Mouse (Mus musculus): ENCODE data around the gene Slc35e4. TPM values are rescaled to one million over a fixed set of nuclear protein-coding genes. Genes with fewer than 3 reads are reported as not detected.
"Not testable (repeated sequence)": the region's sequence is repeated elsewhere in the genome, so short reads cannot be mapped to it uniquely, and the experiment has no call there.

The Slc35e4 gene
- polyA plus RNA-seq, 1 experiment from 2014 or later, result 6.8 TPM

DNA sequence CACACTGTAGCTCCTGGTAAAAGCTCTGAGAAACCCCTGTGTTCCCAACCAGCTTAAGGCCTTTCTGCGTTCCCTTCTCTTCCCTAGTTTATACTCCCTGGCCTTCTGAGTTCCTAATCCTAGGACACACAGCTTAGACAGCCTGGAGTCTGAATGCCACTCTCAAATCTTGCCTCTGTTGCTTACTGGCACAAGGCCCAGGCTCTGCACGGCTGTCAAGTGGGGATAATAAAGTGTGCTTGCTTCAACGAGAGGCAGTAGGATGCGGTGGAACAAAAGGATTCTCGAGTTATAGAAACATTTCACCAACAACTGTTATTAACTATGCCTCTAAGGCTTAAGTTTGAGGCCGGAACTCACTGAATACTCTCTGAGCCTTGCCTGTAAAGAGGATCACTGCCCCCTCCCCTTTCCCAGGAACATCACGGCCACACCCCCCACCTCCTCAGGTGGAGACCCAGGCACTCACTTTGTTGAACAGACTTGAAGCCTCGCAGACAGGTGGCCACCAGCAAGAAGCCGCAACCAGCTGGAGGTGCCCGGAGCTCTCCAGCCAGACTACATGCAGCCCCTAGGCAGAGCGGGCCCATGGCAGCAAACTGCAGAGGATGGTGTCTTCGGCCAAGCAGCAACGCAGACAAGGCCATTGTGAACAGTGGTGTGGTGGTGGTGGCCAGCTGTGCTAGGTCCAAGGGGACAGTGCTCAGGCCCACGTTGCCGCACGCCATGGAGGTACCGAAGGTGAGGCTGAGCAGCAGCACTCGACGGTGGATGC, 2.2 kb downstream of the Slc35e4 start:
- Histone ChIP-seq H3K9me3 (no peaks in the 10 kb centered on the region), H3K4me1 (replicated peaks) (peaks cover 58% of the 10 kb centered on the region), H3K27ac (peak overlapping the region; percentile 84), H3K36me3 (peaks cover 8% of the 10 kb centered on the region; the same call in 1 of the 2 replicates), H3K27me3 (ENCODE audit: insufficient read depth, poor library complexity, severe bottlenecking) (peaks cover 18% of the 10 kb centered on the region), H3K4me3 (peak overlapping the region; percentile 68)
- 23% methylated on average over 19 of the region's 19 CpGs for WGBS
- no peak for DNase-seq (ENCODE audit: low spot score)

DNA sequence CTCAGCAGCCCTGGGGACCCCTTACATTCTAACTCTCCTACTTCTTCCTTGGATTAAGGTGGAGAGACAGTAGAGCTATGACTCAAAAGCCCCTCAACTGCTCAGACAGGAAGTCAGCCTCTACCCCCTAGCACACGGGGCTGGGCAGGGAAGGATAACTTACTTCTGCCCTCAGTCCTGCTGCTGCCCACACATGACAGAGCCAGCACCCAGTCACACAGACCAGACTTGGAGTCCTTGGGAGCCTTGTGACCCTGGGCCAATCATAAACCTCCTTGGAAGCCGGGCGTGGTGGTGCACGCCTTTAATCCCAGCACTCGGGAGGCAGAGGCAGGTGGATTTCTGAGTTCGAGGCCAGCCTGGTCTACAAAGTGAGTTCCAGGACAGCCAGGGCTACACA, 3.0 kb downstream of the Slc35e4 start:
- 90% methylated on average over 6 of the region's 6 CpGs for WGBS
- Histone ChIP-seq H3K4me1 (replicated peaks) (peaks cover 58% of the 10 kb centered on the region), H3K4me3 (0 out of 2 replicates have a peak overlapping the region, but pooled peaks have one; percentile 14), H3K27me3 (ENCODE audit: insufficient read depth, poor library complexity, severe bottlenecking) (peaks cover 18% of the 10 kb centered on the region), H3K36me3 (peaks cover 14% of the 10 kb centered on the region; the same call in 1 of the 2 replicates)
- not testable (repeated sequence) for DNase-seq (ENCODE audit: low spot score); H3K27ac ChIP-seq; H3K9me3 ChIP-seq

DNA sequence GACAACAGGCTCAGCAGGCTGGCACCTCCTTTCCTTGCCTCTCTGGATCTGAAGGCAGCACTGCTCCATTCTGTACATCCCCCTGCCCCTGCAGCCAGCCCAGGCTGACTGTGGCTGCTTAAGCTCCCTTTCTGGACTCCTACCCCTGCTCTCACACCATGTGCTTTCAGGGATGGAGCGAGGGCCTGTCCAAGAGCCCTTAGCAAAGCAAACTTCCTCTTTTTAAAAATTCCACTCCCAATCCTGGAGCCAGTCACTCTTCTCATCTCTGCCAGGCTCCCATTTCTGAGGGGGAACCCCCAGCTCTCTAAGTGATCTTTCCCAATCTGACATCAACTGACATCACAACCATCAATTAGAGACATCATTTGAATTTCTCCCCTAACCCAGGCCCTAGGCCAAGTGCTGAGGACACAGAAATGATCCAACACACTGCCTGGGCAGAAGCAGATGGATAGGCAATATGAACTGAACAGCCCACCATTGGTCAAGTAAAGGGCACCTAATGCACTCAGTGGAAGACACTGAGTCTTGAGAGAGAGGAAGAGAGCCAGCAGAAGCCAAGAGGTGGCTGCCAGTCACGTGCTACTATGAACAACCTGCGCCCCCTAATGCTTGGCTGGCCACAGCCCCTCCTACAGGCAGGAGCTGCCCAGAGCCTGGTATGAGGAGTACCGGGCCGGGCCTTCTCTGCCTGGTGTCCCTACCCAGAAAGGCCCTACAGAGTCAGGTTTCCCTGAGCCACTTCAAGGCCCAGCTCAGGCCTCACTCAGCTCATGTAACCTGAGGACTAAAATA, 3.8 kb downstream of the Slc35e4 start:
- Histone ChIP-seq H3K4me3 (0 out of 2 replicates have a peak overlapping the region, but pooled peaks have one; percentile 14), H3K36me3 (peaks cover 17% of the 10 kb centered on the region; the same call in 1 of the 2 replicates), H3K4me1 (replicated peaks) (peaks cover 58% of the 10 kb centered on the region), H3K27me3 (ENCODE audit: insufficient read depth, poor library complexity, severe bottlenecking) (peaks cover 18% of the 10 kb centered on the region), H3K9me3 (no peaks in the 10 kb centered on the region), H3K27ac (no peak overlapping the region)
- WGBS, result 59% methylated on average over 5 of the region's 5 CpGs
- DNase-seq (ENCODE audit: low spot score), result no peak

DNA sequence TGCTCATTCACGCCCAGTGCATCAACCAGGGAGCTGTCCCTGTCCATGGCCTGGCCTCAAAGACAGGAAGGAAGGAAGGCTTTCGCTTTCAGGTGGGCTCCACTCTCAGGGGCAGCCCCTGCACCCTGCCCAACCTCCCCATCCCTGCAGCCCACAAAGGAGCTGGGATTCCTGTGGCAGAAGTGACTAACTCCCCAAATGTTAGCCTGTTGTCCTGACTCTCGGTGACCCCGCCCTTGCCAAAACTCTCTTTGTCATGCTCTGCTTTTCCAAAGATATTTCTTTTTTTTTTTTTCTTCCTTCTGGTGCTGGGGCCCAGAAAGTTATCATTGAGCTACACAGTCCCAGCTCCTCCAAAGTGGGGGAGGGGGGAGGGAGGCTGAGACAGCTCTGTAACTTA, 5.2 kb downstream of the Slc35e4 start:
- no peak overlapping the region for H3K27ac ChIP-seq
- 93% methylated on average over 4 of the region's 4 CpGs for WGBS
- no peak overlapping the region for H3K4me3 ChIP-seq
- peaks cover 57% of the 10 kb centered on the region for H3K4me1 ChIP-seq (replicated peaks)
- no peak for DNase-seq (ENCODE audit: low spot score)
- H3K36me3 ChIP-seq, result peaks cover 17% of the 10 kb centered on the region; the same call in 1 of the 2 replicates
- no peaks in the 10 kb centered on the region for H3K9me3 ChIP-seq
- peaks cover 18% of the 10 kb centered on the region for H3K27me3 ChIP-seq (ENCODE audit: insufficient read depth, poor library complexity, severe bottlenecking)

DNA sequence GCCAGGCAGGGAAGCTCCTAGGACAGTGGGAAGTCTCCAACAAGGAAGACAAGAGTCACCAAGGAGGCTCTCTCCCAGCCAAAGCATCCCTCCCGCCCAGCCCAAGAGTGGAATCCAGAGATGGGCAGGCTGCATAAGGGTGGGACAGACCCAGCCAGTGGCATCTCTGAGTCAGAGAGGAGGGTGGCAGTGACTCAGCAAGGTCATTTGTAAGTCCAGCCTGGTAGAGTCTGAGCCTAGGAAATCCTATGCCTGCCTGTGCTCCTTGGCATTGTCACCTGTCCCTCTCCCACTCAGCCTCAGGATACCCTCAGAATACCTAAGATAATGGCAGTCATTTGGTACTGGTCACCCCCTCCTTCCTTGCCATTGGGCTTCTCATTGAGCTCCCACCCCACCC, 9.0 kb downstream of the Slc35e4 start:
- H3K4me3 ChIP-seq, result no peak overlapping the region
- H3K9me3 ChIP-seq, result no peaks in the 10 kb centered on the region
- peaks cover 26% of the 10 kb centered on the region for H3K4me1 ChIP-seq (replicated peaks)
- no peak for DNase-seq (ENCODE audit: low spot score)
- 83% methylated on average over 1 of the region's 1 CpGs for WGBS
- H3K27ac ChIP-seq, result no peak overlapping the region
- H3K36me3 ChIP-seq, result peaks cover 17% of the 10 kb centered on the region; the same call in 1 of the 2 replicates
- H3K27me3 ChIP-seq (ENCODE audit: insufficient read depth, poor library complexity, severe bottlenecking), result no peaks in the 10 kb centered on the region

DNA sequence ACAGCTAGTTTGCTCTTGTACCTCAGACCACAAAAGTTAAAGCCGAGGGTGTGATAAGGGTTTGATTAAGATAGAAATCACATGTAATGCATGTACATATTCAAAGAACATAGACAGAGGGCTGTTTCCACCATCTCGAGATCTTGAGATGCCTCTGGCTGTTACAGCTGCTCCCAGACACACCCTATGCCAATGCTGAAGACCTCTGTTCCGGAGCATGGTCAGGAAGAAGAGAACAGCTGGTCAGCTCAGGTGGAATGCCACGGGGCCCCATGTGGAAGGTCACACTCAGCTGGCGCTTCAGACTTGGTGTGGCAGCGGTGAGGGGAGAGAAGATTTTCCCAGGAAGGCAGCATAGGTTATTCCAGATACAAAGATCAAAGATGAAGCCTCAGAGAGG, 9.8 kb downstream of the Slc35e4 start:
- no peaks in the 10 kb centered on the region for H3K27me3 ChIP-seq (ENCODE audit: insufficient read depth, poor library complexity, severe bottlenecking)

DNA sequence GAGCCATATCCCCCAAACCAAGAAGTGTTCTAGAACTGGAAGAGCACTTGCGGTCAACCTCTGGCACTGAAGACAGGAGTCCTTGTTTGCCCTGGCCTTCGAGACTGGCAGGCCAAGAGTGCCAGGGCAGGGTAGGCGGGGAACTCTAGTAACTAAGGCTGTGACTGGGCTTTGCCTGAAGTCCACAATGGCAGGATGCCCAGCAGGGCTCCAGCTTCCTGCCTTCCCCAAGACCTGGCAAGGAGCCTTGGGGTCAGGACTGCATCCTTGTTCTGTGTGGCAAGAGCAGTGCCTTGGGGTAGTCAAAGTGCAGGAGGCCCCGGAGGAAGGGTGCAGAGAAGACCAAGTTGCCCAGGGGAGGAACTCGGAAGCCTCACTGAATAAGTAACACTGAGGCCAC, 11.4 kb downstream of the Slc35e4 start:
- peaks cover 10% of the 10 kb centered on the region for H3K4me1 ChIP-seq (replicated peaks)
- peaks cover 40% of the 10 kb centered on the region for H3K36me3 ChIP-seq
- no peak for DNase-seq (ENCODE audit: low spot score)
- no peaks in the 10 kb centered on the region for H3K9me3 ChIP-seq
- no peaks in the 10 kb centered on the region for H3K27me3 ChIP-seq (ENCODE audit: insufficient read depth, poor library complexity, severe bottlenecking)
- 74% methylated on average over 5 of the region's 5 CpGs for WGBS
- H3K27ac ChIP-seq, result no peak overlapping the region
- H3K4me3 ChIP-seq, result no peak overlapping the region

More for the DNA sequence above, 9.8 kb downstream of the Slc35e4 start:
- H3K9me3 ChIP-seq, result no peaks in the 10 kb centered on the region
- H3K4me1 ChIP-seq (replicated peaks), result peaks cover 18% of the 10 kb centered on the region
- DNase-seq (ENCODE audit: low spot score), result no peak
- H3K4me3 ChIP-seq, result no peak overlapping the region
- H3K27ac ChIP-seq, result no peak overlapping the region
- H3K36me3 ChIP-seq, result peaks cover 24% of the 10 kb centered on the region
- 82% methylated on average over 6 of the region's 6 CpGs for WGBS

DNA sequence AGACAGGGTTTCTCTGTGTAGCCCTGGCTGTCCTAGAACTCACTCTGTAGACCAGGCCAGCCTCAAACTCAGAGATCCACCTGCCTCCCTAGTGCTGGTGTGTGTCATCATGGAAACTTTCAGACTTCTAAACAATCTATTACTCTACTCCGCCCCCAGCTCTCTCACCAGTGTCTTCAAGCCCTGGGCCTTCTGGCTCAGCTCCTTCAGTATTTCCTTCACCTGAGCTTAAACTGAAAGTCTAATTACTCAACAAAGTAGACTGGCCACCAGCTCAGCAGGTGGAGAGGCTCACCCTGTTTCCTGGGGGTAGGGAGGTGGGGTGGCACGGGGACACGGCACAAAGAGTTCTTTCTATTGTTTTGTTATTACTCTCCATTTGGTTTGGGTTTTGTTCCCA, 11.9 kb downstream of the Slc35e4 start:
- Histone ChIP-seq H3K9me3 (no peaks in the 10 kb centered on the region), H3K27ac (no peak overlapping the region), H3K36me3 (peaks cover 42% of the 10 kb centered on the region), H3K27me3 (ENCODE audit: insufficient read depth, poor library complexity, severe bottlenecking) (no peaks in the 10 kb centered on the region), H3K4me3 (no peak overlapping the region), H3K4me1 (replicated peaks) (0 out of 2 replicates have a peak, but pooled peaks cover 6% of the 10 kb centered on the region)
- 86% methylated on average over 3 of the region's 3 CpGs for WGBS
- no peak for DNase-seq (ENCODE audit: low spot score)

DNA sequence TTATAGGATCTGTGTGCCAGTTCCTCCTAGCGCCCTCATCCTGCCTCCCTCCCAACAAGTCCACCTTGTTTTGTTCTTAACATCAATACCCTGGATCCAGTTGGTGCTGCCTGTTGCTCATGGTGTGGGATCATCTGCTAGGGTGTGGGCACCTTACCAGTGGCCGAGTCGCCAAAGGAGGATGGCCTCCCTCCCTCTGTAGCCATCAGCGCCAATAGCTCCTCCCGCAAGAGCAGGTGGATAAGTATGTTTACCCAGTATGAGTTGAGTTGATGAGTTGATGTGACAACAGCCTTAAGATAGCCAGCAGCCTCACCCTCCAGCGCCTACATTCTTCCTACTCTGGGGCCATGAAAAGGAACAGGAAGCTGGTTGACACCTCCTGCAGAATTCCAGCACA, 14.2 kb downstream of the Slc35e4 start:
- WGBS, result 86% methylated on average over 6 of the region's 6 CpGs
- H3K27ac ChIP-seq, result no peak overlapping the region

DNA sequence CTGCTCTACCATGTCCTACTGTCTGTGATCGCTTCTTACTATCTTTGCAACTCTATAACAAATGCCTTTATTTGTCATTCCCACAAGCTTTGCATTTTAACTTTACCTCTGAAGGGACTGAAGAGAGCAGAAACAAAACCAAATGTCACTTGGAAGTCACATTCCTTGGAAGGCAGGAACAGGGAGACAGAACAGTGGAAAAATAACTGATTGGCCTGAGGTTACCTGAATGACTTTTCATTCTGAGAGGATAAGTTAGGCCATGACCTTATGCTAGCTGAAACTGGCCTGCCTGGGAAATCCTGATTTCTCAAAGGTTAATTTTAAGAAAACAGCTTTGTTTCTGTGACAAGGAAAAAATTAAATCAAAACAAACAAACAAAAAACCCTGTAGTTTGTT, 18.5 kb downstream of the Slc35e4 start:
- 0 out of 2 replicates have a peak, but pooled peaks cover 2% of the 10 kb centered on the region for H3K9me3 ChIP-seq
- H3K27ac ChIP-seq, result no peak overlapping the region
- 89% methylated on average over 1 of the region's 1 CpGs for WGBS
- peaks cover 10% of the 10 kb centered on the region for H3K4me1 ChIP-seq (replicated peaks)
- DNase-seq (ENCODE audit: low spot score), result no peak
- no peaks in the 10 kb centered on the region for H3K27me3 ChIP-seq (ENCODE audit: insufficient read depth, poor library complexity, severe bottlenecking)
- H3K4me3 ChIP-seq, result no peak overlapping the region
- H3K36me3 ChIP-seq, result peaks cover 42% of the 10 kb centered on the region

More for the DNA sequence above, 14.2 kb downstream of the Slc35e4 start:
- H3K9me3 ChIP-seq, result 0 out of 2 replicates have a peak, but pooled peaks cover 2% of the 10 kb centered on the region
- no peak overlapping the region for H3K4me3 ChIP-seq
- H3K4me1 ChIP-seq (replicated peaks), result peaks cover 6% of the 10 kb centered on the region; the same call in 1 of the 2 replicates
- H3K27me3 ChIP-seq (ENCODE audit: insufficient read depth, poor library complexity, severe bottlenecking), result no peaks in the 10 kb centered on the region
- H3K36me3 ChIP-seq, result peaks cover 42% of the 10 kb centered on the region
- DNase-seq (ENCODE audit: low spot score), result no peak

DNA sequence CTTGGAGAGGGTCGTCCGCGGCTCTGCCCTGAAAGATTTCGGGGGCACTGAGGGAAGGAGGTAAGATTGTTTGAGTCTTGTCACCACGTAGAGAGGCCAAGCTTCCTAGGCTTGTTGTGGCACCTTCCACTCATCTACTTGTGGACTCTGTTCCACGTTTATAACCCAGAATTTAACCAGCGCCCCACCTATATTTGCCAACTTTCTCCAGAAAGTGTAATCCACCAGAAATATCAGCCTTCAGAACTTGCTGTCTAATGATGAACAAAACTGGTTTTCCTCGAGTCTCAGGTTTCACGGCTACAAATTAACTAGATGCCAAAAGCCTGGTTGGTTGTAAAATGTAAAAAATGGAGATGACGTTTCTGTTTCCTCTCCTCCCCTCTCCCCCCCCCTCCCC, 19.0 kb downstream of the Slc35e4 start:
- H3K27me3 ChIP-seq (ENCODE audit: insufficient read depth, poor library complexity, severe bottlenecking), result no peaks in the 10 kb centered on the region
- H3K4me3 ChIP-seq, result peak overlapping the region; percentile 65
- H3K27ac ChIP-seq, result peak overlapping the region; percentile 93
- H3K4me1 ChIP-seq (replicated peaks), result peaks cover 10% of the 10 kb centered on the region
- DNase-seq (ENCODE audit: low spot score), result no peak
- WGBS, result 8% methylated on average over 10 of the region's 10 CpGs
- H3K9me3 ChIP-seq, result 0 out of 2 replicates have a peak, but pooled peaks cover 2% of the 10 kb centered on the region
- H3K36me3 ChIP-seq, result peaks cover 42% of the 10 kb centered on the region

DNA sequence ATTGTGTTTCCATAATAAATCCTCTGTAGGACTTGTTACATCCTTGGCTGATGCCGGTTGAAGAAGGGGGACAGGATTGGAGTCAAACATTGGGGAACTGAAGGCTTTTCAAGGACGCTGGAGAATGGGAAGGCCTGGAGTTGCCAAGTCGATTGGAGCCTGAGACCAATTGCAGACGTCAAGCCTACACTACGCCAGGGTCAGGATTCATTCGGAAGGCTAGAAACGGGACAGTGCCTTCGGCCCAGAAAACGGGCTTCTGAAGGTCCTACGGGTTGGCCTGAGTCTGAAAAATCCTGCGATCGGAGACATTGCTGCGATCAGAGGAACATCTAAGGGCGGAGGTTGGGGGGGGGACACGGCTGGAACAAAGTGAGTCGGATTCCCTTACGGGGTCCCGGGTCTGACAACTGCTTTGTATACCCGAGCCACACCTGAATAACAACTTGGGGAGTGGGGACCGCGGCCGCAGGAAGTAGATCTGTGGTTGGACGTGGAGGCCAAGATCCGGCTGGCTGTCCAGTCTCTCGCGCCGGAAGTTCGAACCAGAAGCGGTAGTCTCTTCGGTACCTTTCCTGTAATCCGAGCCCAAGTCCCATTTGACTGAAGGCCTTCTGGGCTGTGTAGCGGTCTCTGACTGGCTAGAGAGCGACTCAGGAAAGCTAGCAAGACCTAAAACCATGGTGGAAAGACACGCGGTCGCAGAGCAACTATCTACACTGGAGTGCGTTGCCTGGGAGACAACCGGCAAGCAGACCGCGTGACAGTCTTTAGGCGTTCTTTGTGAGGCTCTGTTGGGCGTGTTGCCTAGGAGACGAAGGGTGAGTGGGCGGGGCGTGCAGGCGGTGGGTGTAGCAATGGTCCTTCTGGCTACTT, 19.8 kb downstream of the Slc35e4 start, which contains the start of the genes 4921536K21Rik and Dusp18:
4921536K21Rik (minus strand) TSS at position 693 of the 876 bp plus-strand sequence.
Dusp18 (plus strand) TSS at position 835 of the 876 bp plus-strand sequence.
- peak within 1 kb of the TSS; percentile 65 for H3K4me3 ChIP-seq
- H3K4me1 ChIP-seq (replicated peaks), result peaks cover 10% of the 10 kb centered on the region
- H3K27me3 ChIP-seq (ENCODE audit: insufficient read depth, poor library complexity, severe bottlenecking), result no peaks in the 10 kb centered on the region
- peak within 1 kb of the TSS; percentile 93 for H3K27ac ChIP-seq
- DNase-seq (ENCODE audit: low spot score), result peak; percentile 97
- H3K36me3 ChIP-seq, result peaks cover 34% of the 10 kb centered on the region
- H3K9me3 ChIP-seq, result 0 out of 2 replicates have a peak, but pooled peaks cover 2% of the 10 kb centered on the region
- WGBS, result 3% methylated on average over 46 of the region's 46 CpGs
